Mouse (Mus musculus) mouse trophoblast stem cell (cell line): ENCODE data around the gene Fsip1.

Source experiments
- in situ Hi-C, 2 experiments: fragments of 300-500 bp; cut with MseI, MboI; formaldehyde crosslinking; loops; 2 replicates in 1 of 2; 3 replicates in 1 of 2; pipeline ENCODE4 v1.15.1; 2025

The Fsip1 gene

GRCm38 (mm10) chr2:118257094-118257493 is 328 bp upstream of the Fsip1 start:
- in situ Hi-C loops, result no loop called here

- in situ Hi-C loops, result no loop called here
These were observed 2.2 kb downstream of the Fsip1 start for GRCm38 (mm10) chr2:118254516-118254915.

- in situ Hi-C loops, result no loop called here
These were observed 7.8 kb downstream of the Fsip1 start for GRCm38 (mm10) chr2:118248966-118249365.

- in situ Hi-C loops, result no loop called here
These were observed 8.8 kb downstream of the Fsip1 start for GRCm38 (mm10) chr2:118248016-118248415.

GRCm38 (mm10) chr2:118245914-118246313 is 10.9 kb downstream of the Fsip1 start:
- in situ Hi-C loops, result no loop called here

- in situ Hi-C loops, result loop anchor here in 1 of 2 experiments (10.0 kb wide), 1 partner anchor 111 kb away; no protein-coding TSS in a partner anchor
These were observed 20.6 kb downstream of the Fsip1 start for GRCm38 (mm10) chr2:118236196-118236595.

- in situ Hi-C loops, result loop anchor here in 1 of 2 experiments (10.0 kb wide), 1 partner anchor 111 kb away; no protein-coding TSS in a partner anchor
These were observed 21.2 kb downstream of the Fsip1 start for GRCm38 (mm10) chr2:118235614-118236013.

- in situ Hi-C loops, result loop anchor here in 1 of 2 experiments (10.0 kb wide), 1 partner anchor 106 kb away; no protein-coding TSS in a partner anchor
These were observed 26.2 kb downstream of the Fsip1 start for GRCm38 (mm10) chr2:118230544-118230943.

GRCm38 (mm10) chr2:118228486-118229079 is 28.2 kb downstream of the Fsip1 start:
- in situ Hi-C loops, result no loop called here

GRCm38 (mm10) chr2:118225316-118226041 is 31.3 kb downstream of the Fsip1 start:
- in situ Hi-C loops, result no loop called here

- in situ Hi-C loops, result no loop called here
These were observed 38.7 kb downstream of the Fsip1 start for GRCm38 (mm10) chr2:118217993-118218595.

GRCm38 (mm10) chr2:118209712-118210111 is 47.1 kb downstream of the Fsip1 start:
- in situ Hi-C loops, result no loop called here

- in situ Hi-C loops, result no loop called here
These were observed 48.1 kb downstream of the Fsip1 start for GRCm38 (mm10) chr2:118208651-118209050.

- in situ Hi-C loops, result no loop called here
These were observed 50.7 kb downstream of the Fsip1 start for GRCm38 (mm10) chr2:118205991-118206585.

- in situ Hi-C loops, result loop anchor here (5.0 kb wide), 1 partner anchor 38 kb away; no protein-coding TSS in a partner anchor
These were observed 52.1 kb downstream of the Fsip1 start for GRCm38 (mm10) chr2:118204646-118205045.

- in situ Hi-C loops, result loop anchor here (5.0 kb wide), 1 partner anchor 38 kb away; no protein-coding TSS in a partner anchor
These were observed 52.9 kb downstream of the Fsip1 start for GRCm38 (mm10) chr2:118203739-118204461.

GRCm38 (mm10) chr2:118202934-118203333 is 53.8 kb downstream of the Fsip1 start:
- in situ Hi-C loops, result loop anchor here (5.0 kb wide), 1 partner anchor 39 kb away; no protein-coding TSS in a partner anchor

GRCm38 (mm10) chr2:118201983-118202382 is 54.8 kb downstream of the Fsip1 start:
- in situ Hi-C loops, result loop anchor here (5.0 kb wide), 1 partner anchor 40 kb away; no protein-coding TSS in a partner anchor

- in situ Hi-C loops, result loop anchor here (5.0 kb wide), 1 partner anchor 42 kb away; no protein-coding TSS in a partner anchor
These were observed 56.9 kb downstream of the Fsip1 start for GRCm38 (mm10) chr2:118199867-118200266.

- in situ Hi-C loops, result no loop called here
These were observed 59.8 kb downstream of the Fsip1 start for GRCm38 (mm10) chr2:118196966-118197365.

GRCm38 (mm10) chr2:118182136-118182535 is 74.6 kb downstream of the Fsip1 start:
- in situ Hi-C loops, result no loop called here
